Mouse (Mus musculus) CH12.LX (cell line): ENCODE data around the gene Eva1b. TPM values are rescaled to one million over a fixed set of nuclear protein-coding genes. Genes with fewer than 3 reads are reported as not detected.

Experiments used
- DNase-seq: peaks from one replicate; pipeline ENCODE4 v3.0.0-alpha.2; 2013; ENCODE audit errors: extremely low read depth
- H3K27ac ChIP-seq: 2 replicates; pipeline ENCODE4 v1.5.1; 2012; ENCODE audit warnings: low read depth, mild to moderate bottlenecking, control low read depth, moderate library complexity; ENCODE audit not compliant: insufficient read depth
- H3K27me3 ChIP-seq: replicated peaks from 2 replicates; pipeline ENCODE3; 2012; ENCODE audit warnings: inconsistent platforms
- H3K36me3 ChIP-seq, 2 experiments: replicated peaks in 1 of 2; 2 replicates each; pipeline versions ENCODE3 to v1.6.1; 2012; ENCODE audit warnings: inconsistent platforms in 1 of 2, low read length in 1 of 2, mild to moderate bottlenecking in 1 of 2, mixed read lengths in 1 of 2, moderate library complexity in 1 of 2; ENCODE audit not compliant: control insufficient read depth in 1 of 2, insufficient read depth in 1 of 2
- H3K4me1 ChIP-seq, 2 experiments: 2 replicates each; pipeline ENCODE4 v1.6.1; 2012; ENCODE audit warnings: inconsistent platforms in 1 of 2, moderate library complexity in 1 of 2; ENCODE audit not compliant: insufficient read depth in 2 of 2, control insufficient read depth in 1 of 2
- H3K4me2 ChIP-seq: 2 replicates; pipeline ENCODE4 v1.6.1; 2012; ENCODE audit warnings: low read depth, mild to moderate bottlenecking, control low read depth; ENCODE audit not compliant: poor library complexity, insufficient read depth, severe bottlenecking
- H3K4me3 ChIP-seq, 3 experiments: fragments of 150-350 bp in 1 of 3; sonication (generic) in 1 of 3; replicated peaks in 1 of 3; 2 replicates each; pipeline versions ENCODE3 to v1.5.1; 2011 to 2012; ENCODE audit warnings: low read depth in 2 of 3, low read length in 2 of 3, mild to moderate bottlenecking in 2 of 3, moderate library complexity in 2 of 3, control low read depth in 1 of 3, improper control_type of control experiment in 1 of 3, inconsistent platforms in 1 of 3, mixed read lengths in 1 of 3; ENCODE audit not compliant: poor library complexity in 1 of 3
- H3K79me2 ChIP-seq: replicated peaks from 2 replicates; pipeline ENCODE4 v1.6.1; 2012; ENCODE audit warnings: mild to moderate bottlenecking, moderate library complexity; ENCODE audit not compliant: control insufficient read depth, poor library complexity, insufficient read depth, severe bottlenecking; ENCODE audit errors: extremely low read depth
- H3K9ac ChIP-seq: 2 replicates; pipeline ENCODE4 v1.6.1; 2012; ENCODE audit warnings: low read depth, mild to moderate bottlenecking, control low read depth, moderate library complexity; ENCODE audit not compliant: insufficient read depth
- H3K9me3 ChIP-seq: replicated peaks from 2 replicates; pipeline ENCODE3; 2012; ENCODE audit warnings: low read length, inconsistent platforms, mixed read lengths
- BHLHE40 ChIP-seq: IDR thresholded peaks from 2 replicates; pipeline ENCODE4 v1.6.1; 2011; ENCODE audit warnings: mild to moderate bottlenecking, low read depth, low read length, improper control_type of control experiment
- E2F4 ChIP-seq: IDR thresholded peaks from 2 replicates; pipeline ENCODE4 v1.6.1; 2011; ENCODE audit warnings: low read depth, low read length, improper control_type of control experiment; ENCODE audit not compliant: insufficient replicate concordance
- GABPA ChIP-seq: IDR thresholded peaks from 2 replicates; pipeline ENCODE4 v1.6.1; 2012; ENCODE audit warnings: low read depth, low read length, improper control_type of control experiment, inconsistent platforms; ENCODE audit not compliant: insufficient replicate concordance
- MYC ChIP-seq: IDR thresholded peaks from 2 replicates; pipeline ENCODE4 v1.6.1; 2011; ENCODE audit warnings: low read depth, mild to moderate bottlenecking, improper control_type of control experiment, low read length
- NELFE ChIP-seq: IDR thresholded peaks from 2 replicates; pipeline ENCODE4 v1.6.1; 2011; ENCODE audit warnings: low read depth, low read length, improper control_type of control experiment
- POLR2A ChIP-seq: IDR thresholded peaks from 2 replicates; pipeline ENCODE4 v1.6.1; 2011; ENCODE audit warnings: low read depth, mild to moderate bottlenecking, improper control_type of control experiment, low read length
- TBP ChIP-seq: conservative IDR thresholded peaks from 2 replicates; pipeline ENCODE4 v1.6.1; 2011; ENCODE audit warnings: low read depth, low read length, improper control_type of control experiment
- UBTF ChIP-seq: IDR thresholded peaks from 2 replicates; pipeline ENCODE4 v1.6.1; 2012; ENCODE audit warnings: low read depth, mild to moderate bottlenecking, inconsistent platforms, low read length, improper control_type of control experiment, moderate library complexity
- USF1 ChIP-seq: IDR thresholded peaks from 2 replicates; pipeline ENCODE4 v1.6.1; 2014; ENCODE audit warnings: low read depth, mild to moderate bottlenecking, inconsistent platforms, low read length, improper control_type of control experiment
- ZC3H11A ChIP-seq: IDR thresholded peaks from 2 replicates; pipeline ENCODE4 v1.6.1; 2012; ENCODE audit warnings: low read depth, mild to moderate bottlenecking, inconsistent platforms, low read length, improper control_type of control experiment
- ZMIZ1 ChIP-seq: IDR thresholded peaks from 2 replicates; pipeline ENCODE4 v1.6.1; 2012; ENCODE audit warnings: low read depth, mild to moderate bottlenecking, inconsistent platforms, low read length, improper control_type of control experiment
- dilution Hi-C: fragments of 300-500 bp; cut with MboI; formaldehyde crosslinking; loops from 2 replicates; pipeline ENCODE4 v1.14.3; 2020; ENCODE audit warnings: low sequenced_read_pairs; ENCODE audit not compliant: extremely low pct_unique_long_range_greater_than_20kb, extremely low pct_ligation_motif_present
- in situ Hi-C: fragments of 300-500 bp; cut with MboI; formaldehyde crosslinking; loops from 3 replicates; pipeline ENCODE4 v1.14.3; 2019; ENCODE audit warnings: low sequenced_read_pairs, low pct_ligation_motif_present, low pct_unique_long_range_greater_than_20kb, mixed read lengths
- polyA plus RNA-seq: library from polyadenylated mRNA; unstranded; fragments of >175 nt; gene quantifications from 2 replicates; pipeline ENCODE4 v1.2.1, GENCODE M21; 2012; ENCODE audit warnings: low read depth; ENCODE audit not compliant: insufficient read length
- total RNA-seq, 2 experiments: library from RNA; depleted of rRNA; stranded (reverse); fragments of 300-350 nt in 1 of 2; fragments of >200 nt in 1 of 2; gene quantifications; 2 replicates each; pipeline ENCODE4 v1.2.3; 2012 to 2014

The Eva1b gene
- total and polyA plus RNA-seq, 3 experiments: 0.97 to 4.3 (median 1.3) TPM

DNA sequence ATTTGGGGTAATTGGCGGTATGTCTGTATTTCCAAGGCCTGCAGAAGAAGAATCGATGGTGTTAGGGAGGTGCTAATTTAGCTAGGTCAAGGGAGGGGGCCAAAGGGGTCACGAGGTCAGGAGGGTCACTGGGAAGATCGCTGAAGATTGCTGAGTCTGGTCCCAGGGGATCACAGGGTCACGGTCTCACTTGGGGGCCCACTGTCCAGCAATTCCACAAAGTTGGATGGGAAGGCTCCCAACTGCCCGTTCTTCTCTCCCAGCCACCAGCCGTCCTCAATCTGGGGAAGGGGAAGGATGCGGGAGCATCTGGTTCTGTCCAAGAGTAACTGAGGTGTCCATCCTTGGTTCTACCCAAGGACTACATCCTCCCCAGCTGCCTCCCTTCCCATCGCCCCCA is 14.4 kb downstream of the Eva1b start:
- no peak overlapping the region for H3K27ac ChIP-seq
- dilution Hi-C loops (no loop called here), in situ Hi-C loops (no loop called here)
- TF ChIP-seq NELFE: no peak
- no peak for TF ChIP-seq TBP
- TF ChIP-seq UBTF: no peak
- H3K36me3 ChIP-seq: peaks cover 25 to 64% of the 10 kb centered on the region in 2 experiments
- no peak overlapping the region for H3K4me2 ChIP-seq
- no peak overlapping the region for H3K9ac ChIP-seq
- H3K27me3 ChIP-seq: no peaks in the 10 kb centered on the region
- H3K79me2 ChIP-seq: no peaks in the 10 kb centered on the region
- no peak for DNase-seq
- no peaks in the 10 kb centered on the region for H3K9me3 ChIP-seq
- no peaks in the 10 kb centered on the region for H3K4me1 ChIP-seq
- H3K4me3 ChIP-seq: no peak overlapping the region

DNA sequence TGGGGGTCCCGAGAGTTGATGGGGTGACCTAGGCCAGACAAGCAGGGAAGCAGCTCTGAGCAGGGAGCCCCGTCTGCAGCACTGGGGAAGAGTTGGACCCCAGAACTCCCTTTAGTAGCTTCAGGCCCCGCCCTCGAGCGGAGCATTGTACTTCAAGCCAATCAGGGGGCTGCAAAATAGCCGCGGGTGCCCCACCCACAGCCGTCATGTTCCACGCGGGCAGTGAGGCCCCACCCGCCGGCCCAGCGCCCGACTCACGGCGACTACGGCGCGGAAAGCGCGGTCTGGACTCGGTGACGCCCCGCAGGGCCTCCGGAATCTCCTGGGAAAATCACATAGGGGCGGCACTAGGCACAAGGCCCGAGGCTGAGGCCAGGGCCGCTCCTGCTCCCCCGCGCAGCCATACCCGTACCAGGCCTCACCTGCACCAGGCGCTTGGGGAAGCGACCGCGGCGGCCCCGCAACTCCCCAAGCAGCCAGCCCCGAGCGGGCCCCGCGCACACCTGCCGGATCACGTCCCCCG is 15.1 kb downstream of the Eva1b start:
- no peaks in the 10 kb centered on the region for H3K79me2 ChIP-seq
- no peak for DNase-seq
- no peaks in the 10 kb centered on the region for H3K9me3 ChIP-seq
- TF ChIP-seq ZMIZ1 (no peak), NELFE (no peak), ZC3H11A (no peak), BHLHE40 (no peak), E2F4 (no peak), GABPA (no peak), MYC (no peak), USF1 (no peak)
- no peaks in the 10 kb centered on the region for H3K4me1 ChIP-seq
- no peak overlapping the region for H3K4me3 ChIP-seq
- no peak overlapping the region for H3K4me2 ChIP-seq
- peaks cover 28 to 62% of the 10 kb centered on the region in 2 experiments for H3K36me3 ChIP-seq
- H3K9ac ChIP-seq: no peak overlapping the region
- no peaks in the 10 kb centered on the region for H3K27me3 ChIP-seq
- dilution Hi-C loops: no loop called here
- H3K27ac ChIP-seq: no peak overlapping the region
- in situ Hi-C loops: no loop called here

DNA sequence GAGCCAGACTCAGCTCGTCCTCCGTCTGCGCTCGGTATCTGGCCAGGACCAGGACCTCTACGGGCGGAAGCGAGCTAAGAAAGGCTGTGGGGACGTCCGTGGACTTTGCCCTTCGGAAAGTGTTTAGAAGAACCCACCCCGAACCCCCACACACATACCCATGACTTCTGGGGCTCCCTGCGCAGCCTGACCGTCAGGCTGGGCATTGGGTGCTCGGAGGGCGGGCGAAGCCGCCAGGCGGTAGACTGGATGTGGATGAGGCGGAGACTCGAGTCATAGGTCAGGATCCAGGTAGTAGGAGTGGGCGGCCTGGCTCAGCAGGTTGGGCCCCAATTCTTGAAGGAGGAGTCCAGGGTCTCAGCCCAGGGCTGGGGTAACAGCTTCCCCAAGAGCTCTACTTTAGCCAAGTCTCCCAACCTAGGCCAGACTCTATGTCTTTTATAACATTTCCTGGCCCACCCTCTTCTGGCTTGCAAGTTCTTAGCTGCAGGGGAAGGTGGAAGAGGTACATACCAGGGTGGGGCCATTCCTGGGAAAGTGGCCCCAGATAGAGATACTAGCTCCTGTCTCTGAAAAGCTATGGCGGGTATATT is 15.6 kb downstream of the Eva1b start, which contains the start of gene Sh3d21:
Gene Sh3d21 (minus strand): TSS at position 425 of the 593 bp plus-strand sequence.
- in situ Hi-C loops: no loop called here
- Histone ChIP-seq H3K4me1 (no peaks in the 10 kb centered on the region), H3K36me3 (peaks cover 33 to 64% of the 10 kb centered on the region in 2 experiments), H3K79me2 (no peaks in the 10 kb centered on the region), H3K4me3 (no peak within 1 kb of the TSS), H3K27me3 (no peaks in the 10 kb centered on the region)
- dilution Hi-C loops: no loop called here
- TF ChIP-seq NELFE (no peak), POLR2A (0 out of 2 replicates have a peak, but pooled peaks have one; percentile 27)
- TF ChIP-seq, all 38 proteins: peak for 1
- Histone ChIP-seq H3K27ac (no peak within 1 kb of the TSS), H3K4me2 (no peak within 1 kb of the TSS), H3K9me3 (no peaks in the 10 kb centered on the region), H3K9ac (no peak within 1 kb of the TSS)
- DNase-seq: no peak
